Mouse (Mus musculus) testis, postnatal 10 days (tissue): ENCODE results near the gene Gm28079.
"Not testable (repeated sequence)": the region's sequence is repeated elsewhere in the genome, so short reads cannot be mapped to it uniquely, and the experiment has no call there.

Source experiments
- DNase-seq: peaks from one replicate; pipeline ENCODE4 v3.0.0; 2021; ENCODE audit warnings: low spot score

Gene Gm28079

GRCm38 (mm10) chrY:70014799-70015198, at the start of gene Gm28079:
Gene Gm28079 (minus strand): TSS chrY:70014899.
- DNase-seq = not testable (repeated sequence)
